Mouse (Mus musculus): ENCODE measurements around the gene Slc38a11.

GRCm38 (mm10) chr2:65273910-65274309 is 89.9 kb downstream of the Slc38a11 start:
- no peak for TF ChIP-seq POLR2A (IDR thresholded peaks at IDR 0.05; ENCODE audit: low read depth, low read length)
- no peak for TF ChIP-seq CHD2 (IDR thresholded peaks at IDR 0.05; ENCODE audit: low read length)
- TF ChIP-seq CTCF (conservative IDR thresholded peaks at IDR 0.05 in 1 of 2, IDR thresholded peaks at IDR 0.05 in 1 of 2; ENCODE audit: low read depth in 2 of 2, low read length in 2 of 2) = no peak
- no peak for TF ChIP-seq USF1 (IDR thresholded peaks at IDR 0.05; ENCODE audit: low read depth, low read length)

Data from CH12.LX (cell line).